Mouse (Mus musculus): ENCODE results near the gene Cxcr2. TPM values are rescaled to one million over a fixed set of nuclear protein-coding genes. Genes with fewer than 3 reads are reported as not detected.

Gene Cxcr2
- total RNA-seq, 2 experiments from 2014 or later = 9.3 to 9.5 TPM

DNA sequence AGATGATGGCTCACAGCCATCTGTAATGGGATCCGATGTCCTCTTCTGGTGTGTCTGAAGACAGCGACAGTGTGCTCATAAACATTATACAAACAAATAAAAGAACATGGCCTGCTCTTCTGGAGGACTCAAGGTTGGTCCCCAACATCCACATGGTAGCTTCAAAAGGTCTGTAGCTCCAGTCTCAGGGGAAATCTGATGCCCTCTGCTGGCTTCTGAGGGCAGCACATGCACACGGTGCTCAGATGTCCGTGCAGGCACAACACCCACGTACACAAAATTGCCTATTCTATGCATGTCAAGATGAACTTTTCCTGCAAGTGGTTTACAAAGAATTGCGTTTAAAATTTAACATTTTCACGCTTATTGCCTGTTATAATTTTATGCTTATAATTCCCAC lies 42.2 kb downstream of the Cxcr2 start:
- ATAC-seq (replicated peaks; ENCODE audit: poor library complexity) = peak; percentile 95

DNA sequence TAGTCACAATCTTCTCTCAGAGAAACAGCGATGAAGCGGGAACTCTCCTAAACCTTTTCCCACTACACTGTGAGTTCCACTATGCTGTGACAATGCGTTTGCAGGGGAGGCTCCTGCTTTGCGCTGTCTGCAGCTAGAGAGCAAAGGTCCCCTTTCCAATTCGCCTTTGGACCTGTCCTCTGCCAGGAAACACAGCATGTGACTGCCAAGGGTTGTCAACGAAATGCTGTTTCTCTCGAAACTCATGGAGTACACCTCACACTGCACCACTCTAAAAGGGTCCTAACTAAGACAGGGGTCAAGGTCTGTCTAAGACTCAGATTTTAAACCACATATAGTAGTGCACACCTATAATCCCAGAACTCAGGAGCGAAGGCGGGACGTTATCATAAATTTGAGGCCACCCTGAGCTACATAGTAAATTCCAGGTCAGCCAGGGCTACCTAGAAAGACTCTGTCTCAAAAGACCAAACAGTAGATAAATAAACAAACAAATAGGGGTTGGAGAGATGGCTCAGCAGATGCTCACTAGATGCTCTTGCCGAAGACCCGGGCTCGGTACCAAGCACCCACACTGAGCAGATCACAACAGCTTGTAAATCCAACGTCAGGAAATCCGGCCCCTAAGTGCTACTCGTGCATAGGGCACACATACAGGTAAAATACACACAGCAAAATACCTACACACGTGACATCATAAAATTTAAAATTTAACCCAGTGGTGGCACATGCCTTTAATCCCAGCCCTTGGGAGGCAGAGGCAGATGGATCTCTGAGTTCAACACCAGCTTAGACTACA lies 43.0 kb downstream of the Cxcr2 start:
- no peak for ATAC-seq (replicated peaks; ENCODE audit: poor library complexity)

DNA sequence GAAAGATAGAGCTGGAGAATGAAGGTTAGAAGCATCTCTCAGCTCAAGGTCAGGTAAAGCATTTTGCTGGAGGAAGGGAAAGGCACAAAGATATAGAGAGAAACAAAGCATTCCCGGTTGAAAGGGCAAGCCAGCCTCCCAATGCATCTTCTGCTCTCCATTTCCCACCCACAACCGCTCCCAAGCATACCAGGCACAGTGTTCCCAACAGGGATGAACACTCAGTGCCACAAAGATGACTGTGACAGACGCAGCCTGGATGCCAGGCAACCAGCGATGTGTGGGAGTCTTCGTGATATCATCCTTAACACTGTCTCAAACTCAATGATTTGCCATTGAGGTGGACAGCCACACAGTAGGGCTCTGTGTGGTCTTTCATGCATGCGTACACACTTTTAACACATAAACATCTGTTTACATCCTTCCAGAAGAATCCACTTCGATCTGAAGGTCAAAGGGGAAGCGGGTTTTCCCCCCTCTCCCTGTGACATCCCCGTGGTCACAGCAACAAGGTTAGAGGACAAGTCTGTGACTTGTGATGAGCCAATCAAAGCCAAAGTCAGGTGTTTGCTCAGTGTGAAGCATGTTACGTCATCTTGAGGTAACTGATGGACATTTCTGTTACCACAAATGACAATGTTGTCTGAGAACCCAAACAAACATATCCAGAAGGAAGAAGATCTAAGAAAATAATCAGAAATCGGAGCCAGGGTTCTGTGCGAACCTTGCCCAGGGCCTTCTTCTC lies 44.1 kb downstream of the Cxcr2 start:
- ATAC-seq (replicated peaks; ENCODE audit: poor library complexity) = no peak

DNA sequence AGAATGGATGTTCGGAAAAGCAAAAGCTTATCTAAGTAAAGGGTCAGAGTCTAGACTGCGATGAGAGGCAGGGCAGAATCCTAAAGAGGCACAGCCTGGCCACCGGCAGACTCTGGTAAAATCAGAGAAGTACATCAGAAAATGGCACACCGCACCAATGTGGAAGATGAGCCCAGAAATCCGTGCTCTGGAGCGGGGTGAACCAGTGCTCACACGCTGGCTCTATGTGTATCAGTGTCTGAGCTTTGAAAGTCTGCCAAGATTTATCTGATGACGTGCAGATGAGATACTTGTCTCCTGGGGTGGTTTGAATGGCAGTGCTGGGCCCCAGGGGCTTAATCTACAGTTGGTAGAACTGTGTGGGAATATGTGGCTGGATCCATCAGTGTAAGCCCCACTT lies 45.3 kb downstream of the Cxcr2 start:
- no peak for ATAC-seq (replicated peaks; ENCODE audit: poor library complexity)

DNA sequence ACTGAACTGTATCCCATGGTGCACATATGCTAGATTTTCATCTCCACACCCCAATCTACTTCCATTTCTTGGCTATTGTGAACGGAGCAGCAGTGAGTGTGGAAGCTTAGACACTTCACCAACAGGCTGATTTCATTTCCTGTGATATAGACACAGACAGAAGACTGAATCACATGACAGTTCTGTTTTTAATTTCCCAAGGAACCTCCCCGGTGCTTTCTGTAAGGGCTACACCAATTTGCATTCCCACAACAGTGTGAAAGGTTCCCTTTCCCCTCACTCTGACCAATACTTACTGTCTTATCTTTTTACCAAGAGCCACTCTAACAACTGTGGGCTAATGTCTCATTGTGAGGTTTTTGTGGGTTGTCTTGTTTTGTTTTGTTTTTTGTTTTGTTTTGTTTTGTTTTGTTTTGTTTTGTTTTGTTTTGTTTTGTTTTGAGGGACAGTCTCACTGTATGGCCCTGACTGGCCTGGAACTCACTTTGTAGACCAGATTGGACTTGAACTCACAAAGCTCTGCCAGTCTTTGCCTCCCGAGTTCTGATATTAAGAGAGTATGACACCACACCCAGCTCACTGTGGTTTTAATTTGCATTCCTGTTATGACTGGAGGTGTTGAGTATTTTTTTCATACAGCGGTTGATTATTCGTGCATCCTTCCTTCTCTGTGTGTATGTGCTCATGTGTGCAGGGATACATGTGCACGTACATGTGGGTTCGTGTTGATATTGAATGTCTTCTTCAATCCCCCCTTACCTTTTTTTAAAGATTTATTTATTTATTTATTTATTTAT lies 47.5 kb downstream of the Cxcr2 start:
- peak; percentile 38 for ATAC-seq (replicated peaks; ENCODE audit: poor library complexity)

DNA sequence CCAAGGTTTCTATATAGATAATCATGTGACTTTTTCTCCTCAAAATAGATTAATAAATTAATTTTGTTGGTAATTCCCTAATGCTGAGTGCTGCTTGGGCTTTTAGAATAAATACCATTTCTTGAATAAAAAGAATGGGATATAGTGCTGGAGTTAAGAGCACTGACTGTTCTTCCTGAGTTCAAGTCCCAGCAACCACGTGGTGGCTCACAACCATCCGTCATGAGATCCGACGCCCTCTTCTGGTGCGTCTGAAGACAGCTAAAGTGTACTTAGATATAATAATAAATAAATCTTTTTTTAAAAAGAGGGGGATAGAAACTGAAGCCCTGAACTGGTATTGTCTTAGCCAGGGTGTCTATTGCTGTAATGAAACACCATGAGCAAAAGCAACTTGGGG lies 49.7 kb downstream of the Cxcr2 start:
- no peak for ATAC-seq (replicated peaks; ENCODE audit: poor library complexity)

DNA sequence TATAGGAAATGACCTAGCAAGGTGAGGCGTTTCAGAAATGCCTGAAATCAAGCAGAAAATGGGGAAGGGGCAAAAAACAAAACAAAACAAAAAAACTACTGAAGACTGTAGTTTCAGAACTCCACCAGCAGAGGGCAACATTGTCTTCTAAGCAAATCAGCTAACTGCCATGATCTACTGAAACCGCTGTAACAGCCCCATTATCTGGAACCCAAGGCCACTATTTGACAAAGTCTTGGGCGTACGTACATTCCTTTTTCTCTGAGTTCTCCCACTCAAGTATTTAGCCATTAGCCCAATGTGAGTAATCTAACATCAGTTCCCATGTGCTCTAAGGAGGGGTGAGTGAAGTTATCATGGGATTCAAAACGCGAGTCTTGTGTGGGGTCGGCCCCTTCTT lies 52.1 kb downstream of the Cxcr2 start:
- peak; percentile 84 for ATAC-seq (replicated peaks; ENCODE audit: poor library complexity)

DNA sequence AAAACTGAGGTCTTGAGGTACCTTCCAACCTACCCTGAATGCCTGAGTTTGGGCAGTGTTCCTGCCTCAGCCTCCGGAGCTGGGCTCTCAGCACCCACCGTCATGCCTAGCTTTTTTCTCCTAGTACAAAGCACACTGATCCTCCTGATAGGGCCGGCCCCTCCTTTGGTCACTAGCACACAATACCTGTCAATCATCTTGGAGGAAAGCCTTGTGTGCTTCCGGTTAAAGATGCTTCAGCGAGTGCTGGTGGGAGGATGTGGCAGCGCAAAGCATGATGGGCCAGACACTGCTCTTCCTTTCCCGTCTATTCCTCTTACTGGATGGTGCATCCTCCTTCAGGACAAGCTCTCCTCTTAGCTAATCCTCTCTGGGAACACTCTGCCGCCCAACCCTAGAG lies 52.9 kb downstream of the Cxcr2 start:
- ATAC-seq (replicated peaks; ENCODE audit: poor library complexity) = no peak

DNA sequence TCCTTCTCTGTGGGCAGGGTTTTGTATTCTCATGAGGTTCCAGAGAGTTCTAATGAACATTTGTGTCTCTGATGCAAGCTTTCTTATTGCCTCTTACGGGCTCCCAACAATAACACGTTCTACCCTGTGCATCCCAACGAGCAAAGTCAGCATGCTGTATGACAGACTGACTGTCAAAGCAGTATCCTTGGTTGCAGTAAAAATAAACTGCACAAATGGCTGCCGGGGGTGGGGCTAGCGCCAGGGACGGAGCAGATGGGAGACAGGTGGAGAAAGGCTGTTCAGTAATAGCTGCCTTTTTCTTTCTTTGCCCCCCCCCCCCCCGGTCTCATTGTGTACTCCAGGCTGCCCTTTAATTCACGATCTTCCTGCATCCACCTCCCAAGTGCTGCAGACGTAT lies 54.1 kb downstream of the Cxcr2 start:
- no peak for ATAC-seq (replicated peaks; ENCODE audit: poor library complexity)

DNA sequence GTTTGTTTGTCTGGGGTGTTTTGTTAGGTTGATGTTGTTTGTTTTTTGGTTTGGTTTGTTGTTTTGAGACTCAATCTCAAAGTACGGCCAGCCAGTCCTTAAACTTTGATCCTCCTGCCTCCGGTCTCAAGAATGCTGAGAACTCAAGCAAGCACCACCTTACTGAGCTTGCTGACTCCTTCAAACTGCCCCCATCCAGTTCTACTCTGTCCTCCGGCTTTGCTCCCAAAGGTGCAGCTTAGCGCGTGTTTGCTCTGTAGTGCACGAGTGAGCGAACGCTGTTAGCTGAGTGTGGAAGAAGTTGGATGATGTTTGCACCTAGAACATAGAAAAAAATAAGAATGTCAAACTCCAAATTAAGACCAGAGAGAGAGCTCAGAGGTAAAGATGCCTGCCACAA lies 55.2 kb downstream of the Cxcr2 start:
- ATAC-seq (replicated peaks; ENCODE audit: poor library complexity) = no peak

Other genes starting within 250 kb of the Cxcr2 start
- 12.4 and 15.4 TPM in 2 replicates for gene Tns1, start 29.5 kb upstream of the Cxcr2 start, total RNA-seq (2015)
- 3.1 and 9.7 TPM in 2 replicates for gene Tns1, start 29.5 kb upstream of the Cxcr2 start, total RNA-seq (2017)
- 0.37 and 0.72 TPM in 2 replicates for gene Rufy4, start 28.4 kb upstream of the Cxcr2 start, total RNA-seq (2015)
- gene Rufy4, start 28.4 kb upstream of the Cxcr2 start, total RNA-seq (2017) = 0.54 and 0.68 TPM in 2 replicates
- gene Cxcr1, start 40.6 kb downstream of the Cxcr2 start, total RNA-seq (2015) = not detected in 2 replicates
- not detected in 2 replicates for gene Cxcr1, start 40.6 kb downstream of the Cxcr2 start, total RNA-seq (2017)
- 802 and 912 TPM in 2 replicates for gene Arpc2, start 82.1 kb downstream of the Cxcr2 start, total RNA-seq (2015)
- 414 and 435 TPM in 2 replicates for gene Arpc2, start 82.1 kb downstream of the Cxcr2 start, total RNA-seq (2017)
- gene Gpbar1, start 124.6 kb downstream of the Cxcr2 start, total RNA-seq (2015) = 0.12 TPM in 1 of 2 replicates, not detected in the other
- not detected in 2 replicates for gene Gpbar1, start 124.6 kb downstream of the Cxcr2 start, total RNA-seq (2017)
- gene Aamp, start 130.7 kb downstream of the Cxcr2 start, total RNA-seq (2015) = 45.3 and 49.7 TPM in 2 replicates
- gene Aamp, start 130.7 kb downstream of the Cxcr2 start, total RNA-seq (2017) = 98.1 and 104 TPM in 2 replicates
- gene Pnkd, start 130.9 kb downstream of the Cxcr2 start, total RNA-seq (2015) = 29.8 and 32.4 TPM in 2 replicates
- gene Pnkd, start 130.9 kb downstream of the Cxcr2 start, total RNA-seq (2017) = 11.2 and 21.6 TPM in 2 replicates
- 13.6 and 13.8 TPM in 2 replicates for gene Tmbim1, start 151.6 kb downstream of the Cxcr2 start, total RNA-seq (2015)
- gene Tmbim1, start 151.6 kb downstream of the Cxcr2 start, total RNA-seq (2017) = 14.0 and 18.4 TPM in 2 replicates
- 0.37 TPM in 1 of 2 replicates, not detected in the other for gene Catip, start 208.1 kb downstream of the Cxcr2 start, total RNA-seq (2015)
- not detected in 2 replicates for gene Catip, start 208.1 kb downstream of the Cxcr2 start, total RNA-seq (2017)
- gene Slc11a1, start 221.2 kb downstream of the Cxcr2 start, total RNA-seq (2015) = 2.1 and 3.8 TPM in 2 replicates
- gene Slc11a1, start 221.2 kb downstream of the Cxcr2 start, total RNA-seq (2017) = 0.95 and 1.7 TPM in 2 replicates
- gene Ctdsp1, start 237.5 kb downstream of the Cxcr2 start, total RNA-seq (2015) = 79.1 and 89.1 TPM in 2 replicates
- gene Ctdsp1, start 237.5 kb downstream of the Cxcr2 start, total RNA-seq (2017) = 33.0 and 33.2 TPM in 2 replicates